ENCODE assay signal across 25 mouse cellular contexts in the genomic region with DNA sequence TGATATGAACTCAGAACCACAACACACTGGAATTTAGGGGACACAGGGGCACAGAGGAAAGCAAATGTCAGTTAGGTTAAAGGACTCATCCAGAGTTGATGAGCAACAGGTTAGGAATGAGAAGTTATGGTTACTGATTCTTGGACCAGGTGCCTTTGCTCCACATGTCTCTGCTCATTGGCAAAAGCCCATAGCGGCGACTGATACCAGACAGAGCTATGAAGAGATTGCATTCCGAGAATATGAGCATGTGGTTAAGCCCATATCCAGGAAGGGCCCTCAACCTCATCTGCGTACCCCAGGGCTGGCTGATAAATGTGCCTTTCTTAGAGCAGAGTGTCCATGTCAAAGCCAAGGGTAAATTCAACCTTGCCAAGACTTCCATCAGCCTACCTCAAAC.
DNase-seq lines count a peak whose midpoint lies in the region; ATAC-seq lines count a peak whose summit lies in the region.
"Had no signal": no experiment of that assay in that cellular context is flagged by ENCODE, and none has a peak within 500 bp of the region (broad histone marks: within the 10 kb centered on the region; RNA-seq: fewer than 3 reads in every experiment).

No protein-coding gene starts in this region.

- H3K4me1 ChIP-seq in heart, embryonic 10.5 days, result no peaks in the 10 kb centered on the region
- H3K4me1 ChIP-seq in heart, embryonic 11.5 days (ENCODE audit: control insufficient read depth, insufficient read depth, low read length), result no peaks in the 10 kb centered on the region
- H3K4me1 ChIP-seq: forebrain, embryonic 10.5 days; forebrain, embryonic 13.5 days; heart, embryonic 15.5 days; hindbrain, embryonic 10.5 days; hindbrain, embryonic 13.5 days; intestine, embryonic 15.5 days had no signal

- no peak for ATAC-seq in heart, embryonic 11.5 days (replicated peaks; ENCODE audit: insufficient number of reproducible peaks, low FRiP score, low TSS enrichment)
- ATAC-seq: CD4-positive, CD25-positive, alpha-beta regulatory T cell, adult 4 months; forebrain, embryonic 13.5 days; forebrain, embryonic 16.5 days; hindbrain, embryonic 16.5 days; intestine, embryonic 15.5 days had no signal

- H3K27me3 ChIP-seq in heart, embryonic 10.5 days (ENCODE audit: insufficient read depth, poor library complexity, severe bottlenecking), result no peaks in the 10 kb centered on the region
- no peaks in the 10 kb centered on the region for H3K27me3 ChIP-seq in heart, embryonic 11.5 days (ENCODE audit: control insufficient read depth, insufficient read depth, low read length)
- H3K27me3 ChIP-seq: forebrain, embryonic 13.5 days; heart, embryonic 15.5 days; hindbrain, embryonic 13.5 days; intestine, embryonic 15.5 days had no signal

- no peaks in the 10 kb centered on the region for H3K9me3 ChIP-seq in heart, embryonic 10.5 days
- H3K9me3 ChIP-seq in heart, embryonic 11.5 days (replicated peaks; ENCODE audit: control insufficient read depth, low read length), result no peaks in the 10 kb centered on the region
- H3K9me3 ChIP-seq: forebrain, embryonic 10.5 days; forebrain, embryonic 13.5 days; hindbrain, embryonic 10.5 days; hindbrain, embryonic 13.5 days; intestine, embryonic 15.5 days had no signal

- no peak overlapping the region for H3K9ac ChIP-seq in heart, embryonic 11.5 days (ENCODE audit: low read depth, low read length)
- H3K9ac ChIP-seq: forebrain, embryonic 13.5 days; heart, embryonic 15.5 days; hindbrain, embryonic 13.5 days; intestine, embryonic 15.5 days had no signal

- no peaks in the 10 kb centered on the region for H3K36me3 ChIP-seq in heart, embryonic 10.5 days
- no peaks in the 10 kb centered on the region for H3K36me3 ChIP-seq in heart, embryonic 11.5 days (ENCODE audit: control insufficient read depth, insufficient read depth, low read length)
- H3K36me3 ChIP-seq: forebrain, embryonic 10.5 days; heart, embryonic 15.5 days; hindbrain, embryonic 10.5 days; hindbrain, embryonic 13.5 days; intestine, embryonic 15.5 days had no signal

- no peak overlapping the region for H3K4me3 ChIP-seq in heart, embryonic 10.5 days
- H3K4me3 ChIP-seq in heart, embryonic 11.5 days (ENCODE audit: low read depth, low read length), result no peak overlapping the region
- H3K4me3 ChIP-seq: forebrain, embryonic 10.5 days; forebrain, embryonic 13.5 days; heart, embryonic 15.5 days; hindbrain, embryonic 10.5 days; hindbrain, embryonic 13.5 days; intestine, embryonic 15.5 days had no signal

- WGBS in heart, embryonic 10.5 days, result 86% methylated on average over 4 of the region's 4 CpGs
- WGBS in heart, embryonic 11.5 days (ENCODE audit: insufficient replicate concordance), result 82% methylated on average over 4 of the region's 4 CpGs

- H3K4me2 ChIP-seq in heart, embryonic 11.5 days, result no peak overlapping the region
- H3K4me2 ChIP-seq: forebrain, embryonic 13.5 days; heart, embryonic 15.5 days; hindbrain, embryonic 13.5 days; intestine, embryonic 15.5 days had no signal

- peak; percentile 84 for DNase-seq in heart, adult 11 months
- DNase-seq in heart, embryonic 10.5 days (ENCODE audit: low spot score), result no peak
- peak; percentile 15 for DNase-seq in heart, adult 8-10 months (ENCODE audit: low spot score)
- peak; percentile 8 to 26 for DNase-seq in heart, adult 9 months (ENCODE audit: low spot score in 2 of 2)
- no peak for DNase-seq in spleen, adult 12 weeks (ENCODE audit: low spot score)
- DNase-seq in adrenal gland, postnatal 4 days (ENCODE audit: low spot score in 2 of 2), result no peak
- DNase-seq: adrenal gland, adult 2 months; adrenal gland, postnatal 14 days; B cell, adult 2 months; cerebellum, adult 11-12 months; cerebellum, adult 8-10 months; cerebellum, postnatal 14 days; gastrocnemius, postnatal 10 days; gastrocnemius, postnatal 36 days; kidney, adult 11 months had no signal

- no peak overlapping the region for H3K27ac ChIP-seq in heart, embryonic 10.5 days
- H3K27ac ChIP-seq in heart, embryonic 11.5 days (ENCODE audit: low read depth, low read length), result no peak overlapping the region
- H3K27ac ChIP-seq: forebrain, embryonic 10.5 days; forebrain, embryonic 13.5 days; heart, embryonic 15.5 days; hindbrain, embryonic 10.5 days; hindbrain, embryonic 13.5 days; intestine, embryonic 15.5 days had no signal

Comparison
In these comparisons a context has a peak if more than half of its experiments do, and no peak if none do; other contexts are left out.
1. DNase-seq: peak in heart, adult 11 months (single experiment), heart, adult 8-10 months (single experiment) and heart, adult 9 months (2 of 2); none in heart, embryonic 10.5 days (single experiment), spleen, adult 12 weeks (single experiment) and adrenal gland, postnatal 4 days (0 of 2).